Mouse (Mus musculus): ENCODE measurements around the gene Arpc2. TPM values are rescaled to one million over a fixed set of nuclear protein-coding genes. Genes with fewer than 3 reads are reported as not detected.

The Arpc2 gene
- polyA plus RNA-seq, 1 experiment from 2014 or later: 413 TPM

GRCm38 (mm10) chr1:74294733-74295455 lies 59.0 kb downstream of the Arpc2 start:
- no peaks in the 10 kb centered on the region for H3K27me3 ChIP-seq
- H3K4me3 ChIP-seq: no peak overlapping the region
- no peak for ATAC-seq (replicated peaks; ENCODE audit: insufficient number of reproducible peaks, insufficient read depth, low FRiP score, low read depth)
- H3K9me3 ChIP-seq (replicated peaks): no peaks in the 10 kb centered on the region
- peak overlapping the region; percentile 99 for H3K27ac ChIP-seq
- H3K4me2 ChIP-seq: peak overlapping the region; percentile 68
- no peak overlapping the region for H3K9ac ChIP-seq
- peaks cover 95% of the 10 kb centered on the region for H3K4me1 ChIP-seq (replicated peaks)
- WGBS: 71% methylated on average over 6 of the region's 6 CpGs
- peaks cover 23% of the 10 kb centered on the region; the same call in 1 of the 2 replicates for H3K36me3 ChIP-seq

GRCm38 (mm10) chr1:74295456-74296171 lies 59.7 kb downstream of the Arpc2 start:
- H3K27ac ChIP-seq: peak overlapping the region; percentile 99
- no peaks in the 10 kb centered on the region for H3K27me3 ChIP-seq
- peaks cover 95% of the 10 kb centered on the region for H3K4me1 ChIP-seq (replicated peaks)
- peaks cover 23% of the 10 kb centered on the region; the same call in 1 of the 2 replicates for H3K36me3 ChIP-seq
- 7% methylated on average over 9 of the region's 9 CpGs for WGBS
- ATAC-seq (replicated peaks; ENCODE audit: insufficient number of reproducible peaks, insufficient read depth, low FRiP score, low read depth): peak; percentile 88
- peak overlapping the region; percentile 55 for H3K9ac ChIP-seq
- H3K4me2 ChIP-seq: peak overlapping the region; percentile 68
- peak overlapping the region; percentile 41 for H3K4me3 ChIP-seq
- no peaks in the 10 kb centered on the region for H3K9me3 ChIP-seq (replicated peaks)

GRCm38 (mm10) chr1:74296477-74296876 lies 60.6 kb downstream of the Arpc2 start:
- ATAC-seq (replicated peaks; ENCODE audit: insufficient number of reproducible peaks, insufficient read depth, low FRiP score, low read depth): no peak
- Histone ChIP-seq H3K36me3 (peaks cover 19% of the 10 kb centered on the region; the same call in 1 of the 2 replicates), H3K27me3 (no peaks in the 10 kb centered on the region), H3K4me2 (peak overlapping the region; percentile 68), H3K4me3 (peak overlapping the region; percentile 41), H3K4me1 (replicated peaks) (peaks cover 95% of the 10 kb centered on the region), H3K9ac (peak overlapping the region; percentile 55), H3K27ac (peak overlapping the region; percentile 99), H3K9me3 (replicated peaks) (no peaks in the 10 kb centered on the region)
- WGBS: 21% methylated on average over 6 of the region's 6 CpGs

GRCm38 (mm10) chr1:74297269-74297668 lies 61.4 kb downstream of the Arpc2 start:
- Histone ChIP-seq H3K27me3 (no peaks in the 10 kb centered on the region), H3K9me3 (replicated peaks) (no peaks in the 10 kb centered on the region), H3K9ac (no peak overlapping the region), H3K27ac (peak overlapping the region; percentile 99), H3K36me3 (peaks cover 12% of the 10 kb centered on the region; the same call in 1 of the 2 replicates), H3K4me1 (replicated peaks) (peaks cover 97% of the 10 kb centered on the region), H3K4me3 (no peak overlapping the region), H3K4me2 (peak overlapping the region; percentile 68; the same call in 1 of the 2 replicates)
- ATAC-seq (replicated peaks; ENCODE audit: insufficient number of reproducible peaks, insufficient read depth, low FRiP score, low read depth): no peak
- 36% methylated on average over 3 of the region's 3 CpGs for WGBS

- no peak for ATAC-seq (replicated peaks; ENCODE audit: insufficient number of reproducible peaks, insufficient read depth, low FRiP score, low read depth)
- H3K4me2 ChIP-seq: no peak overlapping the region
- H3K27me3 ChIP-seq: no peaks in the 10 kb centered on the region
- peaks cover 4% of the 10 kb centered on the region; the same call in 1 of the 2 replicates for H3K36me3 ChIP-seq
- 82% methylated on average over 5 of the region's 5 CpGs for WGBS
- H3K9ac ChIP-seq: 0 out of 2 replicates have a peak overlapping the region, but pooled peaks have one; percentile 9
- peaks cover 97% of the 10 kb centered on the region for H3K4me1 ChIP-seq (replicated peaks)
- H3K27ac ChIP-seq: peak overlapping the region; percentile 99
- no peaks in the 10 kb centered on the region for H3K9me3 ChIP-seq (replicated peaks)
- H3K4me3 ChIP-seq: no peak overlapping the region
These were observed 62.4 kb downstream of the Arpc2 start for GRCm38 (mm10) chr1:74298157-74298750.

GRCm38 (mm10) chr1:74298996-74299395 lies 63.1 kb downstream of the Arpc2 start:
- Histone ChIP-seq H3K9ac (peak overlapping the region; percentile 9), H3K4me3 (no peak overlapping the region), H3K36me3 (no peaks in the 10 kb centered on the region), H3K4me1 (replicated peaks) (peaks cover 89% of the 10 kb centered on the region), H3K27me3 (no peaks in the 10 kb centered on the region), H3K9me3 (replicated peaks) (no peaks in the 10 kb centered on the region), H3K4me2 (peak overlapping the region; percentile 14; the same call in 1 of the 2 replicates), H3K27ac (peak overlapping the region; percentile 99)
- 29% methylated on average over 5 of the region's 5 CpGs for WGBS
- ATAC-seq (replicated peaks; ENCODE audit: insufficient number of reproducible peaks, insufficient read depth, low FRiP score, low read depth): no peak

GRCm38 (mm10) chr1:74300347-74301110 lies 64.6 kb downstream of the Arpc2 start:
- H3K27ac ChIP-seq: peak overlapping the region; percentile 68
- no peaks in the 10 kb centered on the region for H3K36me3 ChIP-seq
- WGBS: 51% methylated on average over 6 of the region's 6 CpGs
- H3K4me2 ChIP-seq: peak overlapping the region; percentile 6; the same call in 1 of the 2 replicates
- no peak for ATAC-seq (replicated peaks; ENCODE audit: insufficient number of reproducible peaks, insufficient read depth, low FRiP score, low read depth)
- H3K9me3 ChIP-seq (replicated peaks): no peaks in the 10 kb centered on the region
- no peak overlapping the region for H3K4me3 ChIP-seq
- no peak overlapping the region for H3K9ac ChIP-seq
- H3K4me1 ChIP-seq (replicated peaks): peaks cover 79% of the 10 kb centered on the region
- H3K27me3 ChIP-seq: no peaks in the 10 kb centered on the region

- H3K4me3 ChIP-seq: no peak overlapping the region
- H3K4me1 ChIP-seq (replicated peaks): peaks cover 69% of the 10 kb centered on the region
- 86% methylated on average over 7 of the region's 7 CpGs for WGBS
- H3K36me3 ChIP-seq: no peaks in the 10 kb centered on the region
- H3K4me2 ChIP-seq: peak overlapping the region; percentile 75
- H3K9ac ChIP-seq: no peak overlapping the region
- H3K9me3 ChIP-seq (replicated peaks): no peaks in the 10 kb centered on the region
- no peaks in the 10 kb centered on the region for H3K27me3 ChIP-seq
- no peak overlapping the region for H3K27ac ChIP-seq
- no peak for ATAC-seq (replicated peaks; ENCODE audit: insufficient number of reproducible peaks, insufficient read depth, low FRiP score, low read depth)
These were observed 66.3 kb downstream of the Arpc2 start for GRCm38 (mm10) chr1:74302229-74302628.

- peak overlapping the region; percentile 75 for H3K4me2 ChIP-seq
- H3K4me3 ChIP-seq: peak overlapping the region; percentile 76
- no peak for ATAC-seq (replicated peaks; ENCODE audit: insufficient number of reproducible peaks, insufficient read depth, low FRiP score, low read depth)
- H3K9me3 ChIP-seq (replicated peaks): no peaks in the 10 kb centered on the region
- H3K36me3 ChIP-seq: no peaks in the 10 kb centered on the region
- H3K27me3 ChIP-seq: no peaks in the 10 kb centered on the region
- peak overlapping the region; percentile 91; the same call in 1 of the 2 replicates for H3K27ac ChIP-seq
- 69% methylated on average over 2 of the region's 2 CpGs for WGBS
- H3K4me1 ChIP-seq (replicated peaks): peaks cover 63% of the 10 kb centered on the region
- H3K9ac ChIP-seq: peak overlapping the region; percentile 18; the same call in 1 of the 2 replicates
These were observed 67.0 kb downstream of the Arpc2 start for GRCm38 (mm10) chr1:74302835-74303234.

- Histone ChIP-seq H3K27ac (peak overlapping the region; percentile 91), H3K9ac (peak overlapping the region; percentile 88), H3K4me1 (replicated peaks) (peaks cover 54% of the 10 kb centered on the region), H3K4me3 (peak overlapping the region; percentile 76), H3K27me3 (no peaks in the 10 kb centered on the region), H3K36me3 (no peaks in the 10 kb centered on the region), H3K4me2 (peak overlapping the region; percentile 75), H3K9me3 (replicated peaks) (no peaks in the 10 kb centered on the region)
- WGBS: under 1% methylated on average over 56 of the region's 56 CpGs
- peak; percentile 87 for ATAC-seq (replicated peaks; ENCODE audit: insufficient number of reproducible peaks, insufficient read depth, low FRiP score, low read depth)
These were observed 67.8 kb downstream of the Arpc2 start for GRCm38 (mm10) chr1:74303509-74304338.

Data from heart, embryonic 15.5 days (tissue).